Mouse (Mus musculus): ENCODE data around the gene Dhrs7b.

The Dhrs7b gene

DNA sequence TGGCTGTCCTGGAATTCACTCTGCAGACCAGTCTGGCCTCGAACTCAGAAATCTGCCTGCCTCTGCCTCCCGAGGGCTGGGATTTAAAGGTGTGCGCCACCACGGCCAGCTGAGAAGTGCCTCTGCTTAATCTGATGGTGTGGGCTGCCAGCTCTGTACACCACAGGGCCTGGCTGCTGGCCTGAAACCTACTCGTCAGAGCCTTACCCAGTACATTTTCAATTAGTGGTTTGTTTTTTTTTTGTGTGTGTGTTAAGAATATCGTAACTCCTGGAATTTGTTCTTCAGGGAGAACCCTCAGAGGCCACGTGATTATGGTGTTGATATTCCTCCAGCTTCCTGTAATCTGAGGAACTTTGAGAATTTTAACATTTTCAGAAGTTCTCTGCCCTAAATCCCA lies 71.6 kb downstream of the Dhrs7b start:
- no peak for DNase-seq (ENCODE audit: low read depth)

DNA sequence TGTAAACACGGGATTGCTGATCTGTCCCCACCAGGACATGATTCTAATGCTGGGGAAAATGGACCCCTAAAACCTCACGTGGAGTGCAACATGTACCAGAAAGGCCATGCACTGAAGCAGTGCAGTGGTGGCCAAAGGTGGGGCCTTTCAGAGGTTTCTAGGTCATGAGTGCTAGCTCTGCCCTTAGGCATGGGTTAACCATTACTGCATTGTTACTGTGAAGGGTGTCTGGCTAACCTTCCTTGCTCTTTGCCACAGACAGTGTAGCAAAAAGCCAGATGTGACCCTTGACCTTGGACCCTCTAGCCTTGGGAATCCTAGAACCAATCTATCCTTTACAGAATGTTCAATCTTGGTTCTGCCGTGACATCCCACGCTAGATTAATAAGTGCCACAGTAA lies 72.1 kb downstream of the Dhrs7b start:
- no peak for DNase-seq (ENCODE audit: low read depth)

- no peak for DNase-seq (ENCODE audit: low read depth)
These were observed 73.2 kb downstream of the Dhrs7b start for GRCm38 (mm10) chr11:60903661-60904061.

- DNase-seq (ENCODE audit: low read depth) = no peak
These were observed 75.1 kb downstream of the Dhrs7b start for GRCm38 (mm10) chr11:60905407-60906120.

DNA sequence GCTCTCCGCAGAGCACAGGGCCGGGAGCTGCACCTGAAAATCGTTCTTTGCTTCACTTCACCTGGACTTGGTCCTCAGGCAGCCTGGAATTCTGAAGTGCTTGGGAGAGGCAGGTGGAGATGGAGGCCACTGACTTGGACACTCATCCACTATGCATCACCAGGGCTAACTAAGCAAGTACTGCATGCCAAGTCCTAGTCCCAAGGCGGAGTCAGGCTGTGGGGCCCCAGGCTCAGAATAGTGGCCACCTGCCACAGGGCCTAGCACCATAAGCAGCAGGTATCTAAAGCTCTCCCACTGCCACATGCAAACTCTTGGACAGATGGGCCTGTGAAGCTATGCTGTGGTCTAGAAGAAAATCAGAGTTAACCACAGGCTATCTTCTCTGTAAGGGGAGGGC lies 76.0 kb downstream of the Dhrs7b start:
- DNase-seq (ENCODE audit: low read depth) = no peak

DNA sequence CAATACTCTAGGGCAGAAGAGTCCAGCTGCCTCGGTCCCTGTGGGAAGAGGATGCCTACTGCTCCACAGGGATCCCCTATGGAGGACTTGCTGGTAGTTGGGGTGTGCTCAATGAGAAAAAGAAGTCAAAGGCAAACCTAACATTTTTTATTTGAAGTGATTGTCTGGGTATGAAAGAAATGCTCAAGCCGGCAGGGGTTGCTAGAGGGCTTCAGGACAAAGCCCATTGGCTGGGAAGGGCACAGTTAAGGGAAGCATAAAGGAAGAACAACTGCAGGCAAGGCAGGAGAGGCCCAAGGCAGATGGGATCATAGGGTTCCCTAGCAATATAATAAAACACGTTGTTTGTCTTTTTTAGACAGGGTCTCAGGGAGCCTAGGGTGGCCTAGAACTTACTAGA lies 77.6 kb downstream of the Dhrs7b start:
- DNase-seq (ENCODE audit: low read depth) = no peak

DNA sequence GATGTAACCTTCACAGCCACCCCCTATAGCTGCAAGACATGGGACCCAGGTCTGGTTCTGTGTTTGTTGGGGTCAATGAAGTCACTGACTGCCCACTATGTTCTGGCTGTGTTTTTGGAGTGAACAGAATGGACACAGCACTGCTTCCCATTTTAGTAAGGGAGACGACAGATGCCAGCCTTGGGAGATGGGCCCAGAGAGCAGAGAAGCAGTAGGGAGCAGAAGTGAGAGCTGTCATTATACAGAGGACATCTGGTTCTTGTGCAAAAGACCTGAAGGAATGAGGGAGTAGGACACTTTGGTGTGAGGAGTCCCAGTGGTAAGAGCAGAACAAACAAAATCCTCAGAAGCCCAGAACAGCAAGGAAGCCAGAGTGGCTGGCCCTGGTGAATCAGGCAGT lies 79.2 kb downstream of the Dhrs7b start:
- DNase-seq (ENCODE audit: low read depth) = no peak

All from induced T-regulatory cell, adult 2 months (primary cell).